Mouse (Mus musculus): ENCODE measurements at regions not wholly inside any gene's neighbourhood (a gene's known extent, or its start where the extent isn't known, plus 50 kb on each side); places are given as distances from the start of the nearest gene placed in this dataset.
A peak's percentile ranks its signal among the peaks of the same experiment; 100 is the strongest.
"Not testable (repeated sequence)": the region's sequence is repeated elsewhere in the genome, so short reads cannot be mapped to it uniquely, and the experiment has no call there.

DNA sequence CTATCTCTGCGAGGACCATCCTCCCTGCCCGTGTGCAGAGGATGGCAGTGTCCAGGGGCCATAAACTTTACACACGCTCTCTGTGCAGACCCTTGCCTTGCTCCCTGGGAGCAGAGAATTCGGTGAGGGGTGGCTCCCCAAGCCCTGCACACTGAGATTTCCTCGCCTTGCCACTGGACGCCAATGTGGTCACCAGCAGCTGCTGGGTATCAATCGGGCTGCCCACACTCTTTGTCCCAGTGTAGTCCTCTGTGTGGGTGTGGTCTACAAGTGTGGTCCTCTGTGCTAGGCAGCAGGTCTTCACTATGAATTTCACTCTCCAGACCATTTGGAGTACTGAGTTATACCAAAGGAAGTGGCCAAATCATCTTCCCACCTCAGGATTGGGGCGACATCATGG, 274.3 kb downstream of the Gadd45g start:
- no peak for DNase-seq
- intact Hi-C loops (cut with DNase I): no loop called here

DNA sequence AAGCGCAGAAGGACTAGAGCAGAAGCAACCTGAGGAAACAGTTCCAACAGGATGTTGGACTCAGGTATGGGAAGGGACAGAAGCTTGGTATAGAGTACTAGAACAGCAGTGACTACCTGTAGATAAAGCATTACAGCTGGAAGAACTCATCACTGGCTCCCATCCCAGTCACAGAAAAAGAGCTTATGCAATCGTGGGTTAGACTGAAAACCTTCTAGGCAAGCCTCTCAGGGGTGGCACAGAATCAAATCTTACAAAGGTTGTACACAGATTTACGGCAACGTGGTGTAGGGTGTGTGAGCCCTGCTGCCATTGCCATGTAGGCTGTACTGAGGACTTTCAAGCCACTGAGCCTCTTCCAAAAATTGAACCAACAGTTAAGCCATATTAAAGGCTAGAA, 278.6 kb downstream of the Gadd45g start:
- no peak for DNase-seq
- intact Hi-C loops (cut with DNase I): no loop called here

DNA sequence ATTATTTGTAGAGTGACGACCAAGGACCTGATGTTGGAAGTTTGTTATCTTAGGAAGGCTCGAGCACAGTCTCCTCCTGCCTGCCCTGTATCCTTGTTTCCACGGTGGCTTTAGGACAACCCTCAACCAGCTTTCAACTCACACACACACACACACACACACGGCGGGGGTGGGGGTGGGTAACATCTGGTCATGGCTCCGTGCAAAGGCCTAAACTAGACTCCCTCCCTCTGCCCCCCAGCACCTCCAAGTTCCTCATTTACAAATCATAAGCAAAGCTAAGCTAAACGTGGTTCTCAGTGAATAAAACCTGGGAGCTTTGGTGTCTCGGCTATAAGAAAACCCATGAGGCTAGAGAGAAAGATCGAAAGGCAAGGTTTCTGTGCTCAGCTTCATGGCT, 281.3 kb downstream of the Gadd45g start:
- DNase-seq: no peak
- intact Hi-C loops (cut with DNase I): no loop called here

DNA sequence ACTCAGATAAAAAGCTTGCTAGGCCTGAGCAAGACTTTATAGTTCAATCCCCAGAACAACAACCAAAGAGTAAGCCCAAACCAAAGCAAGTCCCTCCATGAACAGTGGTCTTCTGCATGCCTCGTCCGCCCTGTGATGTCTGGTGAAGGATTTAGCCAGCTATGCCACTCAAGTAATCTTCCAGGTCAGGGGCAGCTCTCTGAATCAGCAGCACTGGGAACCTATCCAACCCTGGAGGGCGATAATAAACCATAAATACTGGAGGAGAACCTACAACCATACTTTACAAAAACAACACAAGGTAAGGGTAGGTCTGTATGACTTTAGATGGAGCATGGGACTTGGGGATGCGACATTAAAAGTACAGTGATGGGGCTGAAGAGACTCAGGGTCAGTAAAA, 283.0 kb downstream of the Gadd45g start:
- no peak for DNase-seq
- intact Hi-C loops (cut with DNase I): no loop called here

DNA sequence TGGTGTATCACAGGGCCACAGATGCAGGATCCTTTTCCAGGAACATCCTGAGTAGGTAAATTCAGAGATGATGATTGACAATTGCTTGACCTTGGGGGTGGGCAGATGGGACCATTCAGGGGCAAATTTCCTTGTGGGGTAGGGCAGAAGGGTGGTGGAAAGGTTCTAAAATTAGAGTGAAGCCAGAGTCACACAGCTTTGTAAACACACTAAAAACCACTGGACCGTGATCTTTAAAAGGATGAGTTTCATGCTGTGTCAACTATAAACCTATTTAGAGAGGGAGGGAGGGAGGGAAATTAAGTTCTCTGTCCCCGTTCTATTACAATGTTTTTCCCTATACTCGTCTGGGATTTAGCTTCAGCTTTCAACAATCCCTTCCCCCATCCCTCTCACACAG, 286.7 kb downstream of the Gadd45g start:
- intact Hi-C loops (cut with DNase I): no loop called here
- DNase-seq: no peak

DNA sequence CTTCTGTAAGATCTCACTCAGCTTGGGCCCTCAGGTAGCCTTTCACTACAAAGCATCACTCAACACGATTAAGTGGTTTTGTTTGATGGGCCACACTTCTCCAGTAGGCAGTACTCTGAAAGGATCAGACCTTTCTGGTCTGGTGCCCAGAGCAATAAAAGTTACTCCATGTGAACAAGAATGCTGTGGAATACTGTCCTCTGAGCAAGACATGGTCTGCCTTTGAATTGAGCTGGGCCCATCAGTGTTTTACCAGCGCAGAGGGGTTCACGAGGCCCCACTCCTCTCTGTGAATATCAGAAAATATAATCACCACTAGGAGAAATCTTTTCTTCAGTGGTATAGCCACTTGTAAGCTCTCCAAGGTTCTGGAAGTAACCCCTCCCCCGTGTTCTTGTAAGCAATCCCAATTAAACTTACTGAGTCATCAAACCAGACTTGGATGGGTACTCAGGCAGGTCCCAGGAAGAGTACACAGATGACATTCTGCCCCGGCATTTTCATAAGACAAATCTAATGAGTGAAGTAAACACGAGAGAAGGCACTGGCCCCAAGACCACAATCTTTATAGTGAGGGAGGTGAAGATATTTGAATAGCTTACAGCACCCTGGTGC, 292.0 kb downstream of the Gadd45g start:
- DNase-seq: no peak
- intact Hi-C loops (cut with DNase I): no loop called here

DNA sequence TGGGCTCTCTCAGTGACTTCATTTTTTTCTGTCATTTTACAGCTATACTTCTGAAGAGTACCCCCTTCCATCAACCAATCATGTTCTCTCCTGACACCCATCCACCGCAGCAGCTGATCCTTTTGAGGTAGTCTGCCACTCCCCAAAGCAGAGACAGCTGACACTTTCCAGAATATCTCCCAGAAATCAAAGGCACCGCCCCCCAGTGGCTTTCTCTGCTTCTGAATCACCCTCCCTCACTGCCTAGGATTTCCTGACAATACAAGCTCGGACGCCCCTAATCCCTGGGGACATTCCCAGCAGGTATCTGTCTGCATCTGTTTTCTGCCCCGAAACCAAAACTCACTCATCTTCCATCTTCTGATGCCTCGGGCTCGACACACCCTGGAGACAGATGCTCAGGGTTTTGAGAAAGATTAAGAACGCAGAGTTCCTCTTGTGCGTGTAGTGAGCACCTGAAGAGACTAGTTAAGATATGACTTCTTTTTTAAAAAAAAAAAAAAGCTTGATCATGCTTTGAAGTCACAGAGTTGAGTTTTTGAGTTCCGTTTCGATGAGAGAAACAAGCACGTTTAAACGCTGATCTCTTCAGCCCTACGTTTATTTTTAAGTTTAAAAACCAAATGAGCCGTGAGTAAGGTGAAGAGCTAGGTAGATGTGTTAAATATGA, 292.8 kb downstream of the Gadd45g start:
- no peak for DNase-seq
- intact Hi-C loops (cut with DNase I): no loop called here

DNA sequence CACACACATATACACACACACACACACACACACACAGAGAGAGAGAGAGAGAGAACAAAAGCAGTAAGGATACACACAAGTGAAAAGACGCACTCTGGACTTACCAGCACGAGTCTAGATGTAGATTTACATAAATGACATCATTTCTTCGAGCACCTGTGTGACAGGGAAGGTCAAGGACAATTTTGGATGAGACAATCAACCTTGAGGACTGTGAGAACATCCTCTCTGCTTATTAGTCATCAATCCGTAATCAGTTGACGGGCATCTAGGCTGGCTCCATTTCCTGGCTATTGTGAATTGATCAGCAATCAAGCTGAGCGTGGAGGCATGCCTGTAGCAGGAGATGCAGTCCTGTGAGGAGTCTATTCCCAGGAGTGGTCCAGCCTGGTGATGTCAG, 293.7 kb downstream of the Gadd45g start:
- no peak for DNase-seq
- intact Hi-C loops (cut with DNase I): loop anchor here (5.0 kb wide), 1 partner anchor 53 kb away; no protein-coding TSS in a partner anchor

DNA sequence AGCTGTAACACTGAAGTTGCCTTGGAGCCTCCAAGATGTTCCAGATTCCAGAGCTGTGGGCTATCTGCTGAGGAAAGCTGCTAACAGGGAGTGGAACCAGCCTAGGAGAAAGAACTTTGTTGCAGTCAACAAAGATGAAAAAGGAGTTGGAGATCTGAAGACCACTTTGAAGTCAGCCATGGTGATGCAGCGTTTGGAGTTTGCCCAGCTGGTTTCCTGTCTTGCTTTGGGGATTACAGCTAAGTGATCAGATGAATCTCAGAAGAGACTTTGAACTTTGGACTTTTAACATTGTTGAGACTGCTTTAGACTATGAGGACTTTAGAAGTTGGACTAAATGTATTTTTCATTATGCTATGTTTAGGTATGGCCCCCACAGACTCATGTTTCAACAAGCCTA, 297.6 kb downstream of the Gadd45g start:
- intact Hi-C loops (cut with DNase I): loop anchor here (5.0 kb wide), 1 partner anchor 57 kb away; no protein-coding TSS in a partner anchor

DNA sequence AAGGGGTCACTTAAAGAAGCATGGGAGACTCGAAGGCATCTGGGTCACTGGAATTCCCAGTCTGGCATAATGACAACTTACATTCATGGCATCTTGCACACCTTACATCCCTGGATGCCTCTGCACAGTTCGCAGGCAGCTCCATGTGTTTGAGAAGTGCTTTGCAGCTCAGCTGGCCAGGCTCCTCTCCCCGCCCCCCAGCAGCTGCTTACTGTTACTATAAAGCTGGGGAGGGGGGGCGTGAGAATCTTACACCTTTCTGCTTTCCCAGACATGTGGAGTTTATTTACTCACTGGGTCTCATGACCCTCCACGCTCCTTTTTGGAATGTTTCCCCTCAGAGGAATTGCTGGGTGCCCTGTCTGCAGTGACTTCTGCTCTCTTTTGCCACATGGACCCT, 299.4 kb downstream of the Gadd45g start:
- intact Hi-C loops (cut with DNase I): no loop called here
- no peak for DNase-seq

More for the DNA sequence above, 297.6 kb downstream of the Gadd45g start:
- DNase-seq: not testable (repeated sequence)

DNA sequence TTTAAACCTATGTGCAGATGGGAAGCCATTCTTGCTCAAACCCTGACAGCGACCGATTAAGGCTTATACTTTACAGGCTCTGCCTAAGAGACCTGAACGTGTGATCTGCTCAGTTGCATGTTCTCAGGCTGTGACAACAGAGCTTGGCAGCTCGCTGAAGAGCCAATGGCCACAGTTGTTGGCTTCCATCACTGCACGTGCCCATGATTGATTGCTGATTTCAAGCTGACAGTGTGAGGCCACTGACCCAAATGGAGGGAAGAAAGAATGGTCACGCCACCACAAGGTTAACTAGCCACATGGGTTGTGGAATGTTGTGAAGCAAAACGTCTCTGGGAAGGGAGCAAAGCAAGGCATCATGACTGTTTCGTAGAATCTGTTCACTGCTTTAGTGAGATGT, 303.8 kb downstream of the Gadd45g start:
- intact Hi-C loops (cut with DNase I): loop anchor here (5.0 kb wide), 1 partner anchor 128 kb away; no protein-coding TSS in a partner anchor
- no peak for DNase-seq

DNA sequence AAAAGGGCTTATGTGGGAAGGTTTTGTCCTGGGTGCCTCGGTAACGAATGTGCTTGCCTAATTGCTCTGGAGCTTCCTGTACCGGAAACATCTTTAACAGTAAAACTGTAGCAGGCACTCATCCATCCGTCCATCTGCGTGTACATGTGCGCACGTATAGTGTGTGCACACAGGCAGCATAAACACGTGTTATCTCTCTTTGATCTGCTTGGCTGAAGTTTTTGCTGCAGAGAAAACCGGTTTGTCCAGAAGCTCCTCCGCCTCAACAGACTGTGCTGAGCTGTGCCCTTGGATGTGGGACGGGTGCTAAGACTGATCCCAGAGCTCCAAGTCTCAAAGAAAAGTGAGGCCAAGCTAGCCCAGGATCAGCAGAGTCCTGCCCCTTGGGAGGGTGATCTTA, 305.3 kb downstream of the Gadd45g start:
- no peak for DNase-seq
- intact Hi-C loops (cut with DNase I): loop anchor here (5.0 kb wide), 1 partner anchor 129 kb away; no protein-coding TSS in a partner anchor

DNA sequence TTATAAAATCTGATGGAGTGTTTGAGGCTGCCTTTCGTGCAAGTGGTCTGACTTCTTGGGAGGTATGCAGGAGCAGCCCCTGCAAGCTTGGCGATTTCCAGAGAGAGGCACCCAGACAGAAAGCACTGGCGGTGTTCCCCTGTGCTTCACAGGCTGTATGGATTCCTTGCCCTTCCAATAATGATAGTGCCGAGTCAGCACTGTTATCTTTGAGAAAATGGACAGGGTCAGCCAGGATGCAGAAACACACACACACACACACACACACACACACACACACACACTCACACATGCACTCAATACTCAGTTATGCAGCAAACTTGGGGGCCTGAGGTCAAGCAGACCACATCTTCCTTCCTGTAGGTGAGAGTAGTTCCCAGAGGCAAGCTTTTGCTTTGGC, 305.7 kb downstream of the Gadd45g start:
- intact Hi-C loops (cut with DNase I): loop anchor here (5.0 kb wide), 1 partner anchor 130 kb away; no protein-coding TSS in a partner anchor
- no peak for DNase-seq

DNA sequence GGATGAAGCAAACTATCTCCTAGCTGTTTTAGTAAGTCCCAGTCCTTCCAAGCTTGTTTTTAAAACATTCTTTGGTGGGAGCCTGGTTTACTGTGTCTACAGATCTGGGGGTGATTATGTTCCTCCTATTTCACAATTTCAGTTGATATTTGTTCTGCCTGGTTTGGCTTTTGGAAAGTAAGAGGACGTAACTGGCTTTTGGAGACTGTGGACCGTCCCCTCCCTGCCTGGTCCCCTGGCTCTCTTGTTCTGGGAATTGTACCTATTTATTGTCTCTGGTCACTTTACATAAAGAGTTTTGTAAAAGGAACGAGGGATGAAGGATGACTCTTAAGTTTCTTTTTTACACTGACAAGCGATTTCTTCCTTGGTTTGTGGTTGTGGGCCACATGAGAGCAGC, 306.6 kb downstream of the Gadd45g start:
- DNase-seq: no peak
- intact Hi-C loops (cut with DNase I): loop anchor here (5.0 kb wide), 1 partner anchor 131 kb away; no protein-coding TSS in a partner anchor

DNA sequence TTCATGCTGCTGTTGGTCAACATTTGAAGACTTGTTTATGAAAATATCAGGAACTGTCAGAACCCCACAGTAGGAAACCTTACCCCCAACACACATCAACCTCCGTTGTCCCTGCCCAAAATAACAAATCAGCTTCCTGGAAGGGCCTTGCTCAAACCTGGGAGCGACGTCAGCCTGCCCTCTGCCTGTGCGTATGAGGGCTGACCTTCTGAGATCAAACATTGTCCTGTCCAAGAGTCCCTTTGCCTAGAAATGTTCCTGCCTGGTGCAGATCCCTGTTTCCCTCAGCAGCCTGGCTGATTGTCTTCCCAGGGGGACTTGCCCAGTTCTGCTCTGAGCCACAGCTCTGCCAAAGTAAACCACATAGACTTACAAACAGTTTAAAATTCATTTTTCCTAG, 307.1 kb downstream of the Gadd45g start:
- DNase-seq: peak in 1 of 2 experiments; percentile 9
- intact Hi-C loops (cut with DNase I): loop anchor here (5.0 kb wide), 1 partner anchor 131 kb away; no protein-coding TSS in a partner anchor

DNA sequence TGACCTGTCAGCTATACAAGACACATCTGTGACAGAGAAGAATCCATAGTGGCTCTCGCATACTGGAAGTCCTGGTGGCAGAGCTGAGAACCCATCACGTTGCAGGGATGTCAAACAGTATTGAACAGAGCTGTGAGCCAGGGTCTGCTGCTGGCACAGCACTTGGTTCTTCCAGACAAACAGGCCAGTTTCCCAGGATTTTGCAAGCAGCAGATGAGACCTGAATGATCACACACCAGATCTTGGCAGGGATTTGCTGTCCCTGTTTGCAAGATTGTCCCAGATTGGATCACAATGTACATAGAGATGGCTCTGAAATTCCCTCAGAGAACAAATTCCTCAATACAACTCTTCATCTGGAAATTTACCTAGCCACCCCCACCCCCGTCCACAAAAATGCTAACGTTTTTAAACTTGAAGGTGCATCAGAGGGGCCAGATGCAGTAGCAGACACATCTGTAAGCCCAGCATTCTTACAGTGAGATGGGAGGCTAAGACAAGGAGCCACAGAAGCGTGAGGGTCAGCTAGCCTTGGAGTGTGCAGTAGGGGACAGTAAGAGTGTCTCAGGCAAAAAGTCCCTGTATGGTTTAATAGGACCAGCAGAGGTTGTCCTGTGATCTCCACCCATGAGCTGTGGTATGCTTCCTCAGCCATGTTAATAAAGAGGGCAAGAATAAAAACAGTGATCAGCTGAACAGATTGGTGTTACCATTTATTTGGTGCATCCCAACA, 307.8 kb downstream of the Gadd45g start:
- DNase-seq: peak in 1 of 2 experiments; percentile 10
- intact Hi-C loops (cut with DNase I): loop anchor here (5.0 kb wide), 1 partner anchor 132 kb away; no protein-coding TSS in a partner anchor

DNA sequence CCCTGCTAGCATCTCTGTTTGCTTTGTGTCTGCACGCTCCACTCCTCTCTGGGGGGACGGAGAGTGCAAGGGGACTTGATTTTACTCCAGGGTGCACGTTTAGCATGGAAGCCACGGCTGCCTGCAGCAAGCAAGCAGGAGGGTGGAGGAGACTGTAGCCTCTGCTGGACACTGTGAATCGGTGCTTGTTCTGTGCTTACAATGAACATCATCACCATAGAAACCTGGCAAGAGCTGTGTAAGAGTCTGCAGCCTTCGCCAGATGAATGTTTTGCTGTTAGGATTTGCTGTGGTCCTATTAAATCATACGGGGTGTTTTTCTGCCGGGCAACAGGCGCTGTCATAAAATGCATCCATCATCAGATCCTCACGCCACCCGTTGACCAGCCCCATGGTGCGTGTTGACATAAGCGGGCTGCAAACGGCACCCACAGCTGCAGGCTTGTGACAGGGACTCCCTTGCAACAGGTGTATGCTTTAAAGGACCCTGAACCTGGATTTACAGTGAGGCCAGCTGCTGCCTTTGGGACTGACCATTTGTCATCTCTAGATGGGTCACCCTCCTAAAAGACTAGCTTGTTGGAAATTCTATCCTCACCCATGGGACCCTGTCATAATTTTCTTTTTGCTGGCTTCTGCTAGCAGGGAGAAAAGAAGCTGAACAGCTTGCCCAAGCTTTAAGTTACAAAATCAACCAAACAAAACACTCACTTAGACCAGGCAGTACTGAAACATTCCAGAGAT, 308.5 kb downstream of the Gadd45g start:
- intact Hi-C loops (cut with DNase I): loop anchor here (5.0 kb wide), 1 partner anchor 133 kb away; no protein-coding TSS in a partner anchor
- DNase-seq: no peak

DNA sequence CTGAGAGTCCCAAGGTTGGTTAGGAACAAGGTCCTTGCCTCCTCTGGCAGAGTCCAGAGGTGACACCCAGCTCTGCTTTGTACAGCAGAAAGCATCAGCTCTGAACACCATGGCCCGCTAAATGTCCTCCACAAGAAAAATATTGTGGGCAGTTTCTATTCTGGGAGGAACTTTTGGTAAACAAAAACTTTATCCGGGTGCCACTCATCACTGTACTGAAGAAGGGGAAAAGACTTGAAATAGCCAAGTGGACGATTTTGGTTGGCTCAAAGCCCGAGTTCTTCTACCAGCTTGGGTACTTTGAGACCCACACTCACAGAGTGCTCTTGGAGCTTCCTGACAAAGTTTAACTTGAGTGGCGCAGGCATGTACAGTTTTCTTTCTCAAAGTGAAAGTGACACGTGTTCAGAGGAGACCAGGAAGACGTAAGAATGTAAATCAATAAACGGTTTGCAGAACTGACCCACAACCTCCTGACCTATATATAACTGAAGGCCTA, 309.2 kb downstream of the Gadd45g start:
- no peak for DNase-seq
- intact Hi-C loops (cut with DNase I): no loop called here

DNA sequence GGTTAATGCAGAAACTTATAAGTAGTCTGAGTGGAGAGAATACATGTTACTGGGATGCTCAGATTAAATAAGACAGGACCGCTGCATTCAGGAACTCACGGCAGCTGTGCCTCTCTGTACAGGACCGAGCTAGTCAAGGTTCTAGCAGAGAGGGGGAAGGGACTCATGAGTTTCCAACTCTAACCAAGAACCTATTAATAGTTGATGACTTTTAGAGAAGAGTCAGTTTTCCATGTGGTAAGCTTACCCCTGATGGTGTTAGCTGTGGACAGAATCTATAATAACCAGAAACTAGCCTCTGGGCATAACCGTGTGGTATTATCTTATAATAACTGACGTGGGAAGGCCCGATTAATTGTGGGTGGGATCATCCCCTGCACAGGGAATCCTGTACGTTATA, 316.2 kb downstream of the Gadd45g start:
- intact Hi-C loops (cut with DNase I): no loop called here
- DNase-seq: no peak

DNA sequence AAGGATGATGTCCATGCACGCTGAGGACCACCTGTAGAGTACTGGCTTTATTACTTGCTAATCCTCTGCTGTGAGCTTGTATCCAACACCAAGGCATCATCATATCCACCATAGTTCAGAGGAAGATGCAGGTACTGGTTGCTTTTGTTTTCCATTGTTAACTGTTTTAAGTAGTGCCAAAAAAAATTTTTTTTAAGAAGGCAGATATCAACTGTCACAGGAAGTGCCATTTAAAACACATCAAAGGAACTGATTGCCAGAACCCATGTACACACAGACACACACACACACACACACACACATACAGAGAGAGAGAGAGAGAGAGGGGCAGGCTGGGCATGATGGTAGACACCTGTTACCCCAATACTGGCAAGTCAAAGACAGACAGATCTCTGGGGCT, 319.1 kb downstream of the Gadd45g start:
- intact Hi-C loops (cut with DNase I): no loop called here
- DNase-seq: no peak

Measured in gastrocnemius, postnatal 36 days (tissue).